Mouse (Mus musculus): ENCODE results near the gene Adamts3.

- TF ChIP-seq EP300 (IDR thresholded peaks at IDR 0.05; ENCODE audit: low read depth): no peak
- TF ChIP-seq CTCF (IDR thresholded peaks at IDR 0.05; ENCODE audit: low read depth): no peak
Measured at GRCm38 (mm10) chr5:89770655-89771355, 112.3 kb downstream of the Adamts3 start.

Data from liver, embryonic 14.5 days (tissue).